Mouse (Mus musculus) kidney, postnatal 0 days (tissue): ENCODE data around the gene Plekhh3. TPM values are rescaled to one million over a fixed set of nuclear protein-coding genes. Genes with fewer than 3 reads are reported as not detected.

Experiments
- ATAC-seq: fragments of 200-750 bp; cut with Nextera tagmentation; replicated peaks from 2 replicates; pipeline ENCODE4 v1.8.0; 2017; ENCODE audit warnings: low read depth, moderate number of reproducible peaks, moderate TSS enrichment, moderate library complexity; ENCODE audit not compliant: low FRiP score
- DNase-seq: peaks from one replicate; pipeline ENCODE4 v3.0.0-alpha.2; 2016; ENCODE audit warnings: low spot score
- H3K27ac ChIP-seq: fragments of 300-500 bp; sonication (generic); 2 replicates; pipeline ENCODE4 v1.5.1; 2014; ENCODE audit warnings: mild to moderate bottlenecking
- H3K27me3 ChIP-seq: fragments of 300-500 bp; sonication (generic); 2 replicates; pipeline ENCODE4 v1.6.1; 2014; ENCODE audit warnings: low read length, mixed read lengths; ENCODE audit not compliant: insufficient read depth
- H3K36me3 ChIP-seq: fragments of 300-500 bp; sonication (generic); 2 replicates; pipeline ENCODE4 v1.6.1; 2014; ENCODE audit warnings: low read length, mixed read lengths; ENCODE audit not compliant: insufficient read depth
- H3K4me1 ChIP-seq: fragments of 300-500 bp; sonication (generic); replicated peaks from 2 replicates; pipeline ENCODE4 v1.6.1; 2014; ENCODE audit warnings: antibody characterized with exemption, low read length, mixed read lengths; ENCODE audit not compliant: insufficient read depth
- H3K4me2 ChIP-seq: fragments of 300-500 bp; sonication (generic); 2 replicates; pipeline ENCODE4 v1.6.1; 2014; ENCODE audit warnings: mild to moderate bottlenecking, low read length, moderate library complexity, mixed read lengths
- H3K4me3 ChIP-seq: fragments of 300-500 bp; sonication (generic); replicated peaks from 2 replicates; pipeline ENCODE4 v1.5.1; 2014; ENCODE audit warnings: low read depth, low read length
- H3K9ac ChIP-seq: fragments of 300-500 bp; sonication (generic); 2 replicates; pipeline ENCODE4 v1.6.1; 2014; ENCODE audit warnings: low read depth, low read length
- H3K9me3 ChIP-seq: fragments of 300-500 bp; sonication (generic); replicated peaks from 2 replicates; pipeline ENCODE4 v1.6.1; 2016; ENCODE audit warnings: low read length, inconsistent platforms, mixed read lengths
- CTCF ChIP-seq: IDR thresholded peaks from 2 replicates; pipeline ENCODE4 v1.5.1; 2016; ENCODE audit warnings: antibody characterized with exemption, low read depth, mild to moderate bottlenecking, moderate library complexity
- WGBS: fragments of 180-500 bp; shearing (Covaris S2); extraction: QIAGEN DNeasy Blood & Tissue Kit; methylation state at CpG from one replicate; pipeline ENCODE4 v1.1.7; 2014; 5-methylcytosine and 5-hydroxymethylcytosine counted together
- polyA plus RNA-seq: library from polyadenylated mRNA; unstranded; fragments of >200 nt; fragmentation: Nextera tagmentation; extraction: Ambion mirVana; gene quantifications from 2 replicates; pipeline ENCODE4 v1.2.1, GENCODE M21; 2015

Gene Plekhh3
- polyA plus RNA-seq, 1 experiment from 2014 or later: 16.6 TPM

DNA sequence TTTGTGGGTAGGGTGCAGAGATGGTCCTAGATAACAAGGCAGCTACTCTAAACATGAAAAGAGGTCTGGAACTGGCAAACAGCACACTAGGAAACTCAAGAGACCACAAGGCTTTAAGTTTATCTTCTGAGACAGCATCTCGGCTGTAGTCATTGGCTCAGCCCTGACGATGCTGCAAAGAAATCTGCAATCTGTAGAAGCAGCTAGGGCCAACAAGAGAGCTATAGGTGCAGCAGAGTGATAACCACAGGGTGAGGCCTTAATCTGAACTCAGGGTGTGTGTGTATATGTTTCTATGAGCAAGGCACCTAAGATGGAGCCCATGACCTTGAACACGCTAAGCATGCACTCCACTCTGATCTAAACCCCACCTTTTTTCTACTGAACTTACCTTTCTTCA, 28.4 kb upstream of the Plekhh3 start:
- no peak for TF ChIP-seq CTCF
- 96% methylated on average over 3 of the region's 3 CpGs for WGBS
- H3K27ac ChIP-seq: no peak overlapping the region
- H3K4me2 ChIP-seq: no peak overlapping the region
- no peaks in the 10 kb centered on the region for H3K9me3 ChIP-seq
- H3K9ac ChIP-seq: no peak overlapping the region
- H3K27me3 ChIP-seq: no peaks in the 10 kb centered on the region
- DNase-seq (no peak), ATAC-seq (no peak)
- H3K4me3 ChIP-seq: no peak overlapping the region
- H3K36me3 ChIP-seq: peaks cover 77% of the 10 kb centered on the region
- no peaks in the 10 kb centered on the region for H3K4me1 ChIP-seq

DNA sequence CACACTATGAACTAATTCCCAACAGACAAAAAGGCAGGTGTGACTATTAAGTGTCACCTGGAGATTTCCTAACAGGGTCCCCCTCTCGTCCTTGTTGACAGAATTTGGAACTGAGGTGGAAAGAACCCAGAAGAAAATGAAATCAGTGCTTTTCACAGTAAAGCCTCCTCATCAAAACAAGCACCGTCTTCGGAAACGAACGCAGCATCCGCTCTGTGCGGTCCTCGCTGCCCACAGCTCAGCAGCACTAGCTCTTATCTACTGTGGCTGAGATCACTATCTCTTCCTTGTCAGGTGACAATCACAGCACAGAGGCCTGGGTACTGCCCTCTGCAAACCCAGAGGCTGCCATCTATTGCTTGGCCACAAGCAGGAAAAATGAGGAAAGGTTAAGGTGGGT, 25.0 kb upstream of the Plekhh3 start:
- Histone ChIP-seq H3K4me3 (no peak overlapping the region), H3K4me2 (no peak overlapping the region), H3K27ac (no peak overlapping the region), H3K9ac (no peak overlapping the region), H3K27me3 (no peaks in the 10 kb centered on the region), H3K36me3 (peaks cover 71% of the 10 kb centered on the region), H3K9me3 (no peaks in the 10 kb centered on the region), H3K4me1 (0 out of 2 replicates have a peak, but pooled peaks cover 4% of the 10 kb centered on the region)
- 88% methylated on average over 8 of the region's 8 CpGs for WGBS
- DNase-seq: no peak
- ATAC-seq: no peak
- no peak for TF ChIP-seq CTCF

- no peak overlapping the region for H3K27ac ChIP-seq
- DNase-seq (no peak), ATAC-seq (no peak)
- H3K4me3 ChIP-seq: no peak overlapping the region
- H3K36me3 ChIP-seq: peaks cover 68% of the 10 kb centered on the region
- no peak overlapping the region for H3K9ac ChIP-seq
- 0 out of 2 replicates have a peak, but pooled peaks cover 11% of the 10 kb centered on the region for H3K4me1 ChIP-seq
- H3K4me2 ChIP-seq: no peak overlapping the region
- H3K27me3 ChIP-seq: no peaks in the 10 kb centered on the region
- WGBS: 84% methylated on average over 8 of the region's 8 CpGs
- H3K9me3 ChIP-seq: no peaks in the 10 kb centered on the region
- TF ChIP-seq CTCF: no peak
Observed at GRCm38 (mm10) chr11:101195571-101195970, 24.4 kb upstream of the Plekhh3 start.

GRCm38 (mm10) chr11:101195101-101195500, 23.9 kb upstream of the Plekhh3 start:
- ATAC-seq (no peak), DNase-seq (no peak)
- WGBS: 64% methylated on average over 1 of the region's 1 CpGs
- Histone ChIP-seq H3K4me2 (no peak overlapping the region), H3K9ac (no peak overlapping the region), H3K4me3 (no peak overlapping the region), H3K27ac (no peak overlapping the region), H3K9me3 (no peaks in the 10 kb centered on the region), H3K27me3 (no peaks in the 10 kb centered on the region), H3K4me1 (0 out of 2 replicates have a peak, but pooled peaks cover 14% of the 10 kb centered on the region), H3K36me3 (peaks cover 63% of the 10 kb centered on the region)
- TF ChIP-seq CTCF: no peak

DNA sequence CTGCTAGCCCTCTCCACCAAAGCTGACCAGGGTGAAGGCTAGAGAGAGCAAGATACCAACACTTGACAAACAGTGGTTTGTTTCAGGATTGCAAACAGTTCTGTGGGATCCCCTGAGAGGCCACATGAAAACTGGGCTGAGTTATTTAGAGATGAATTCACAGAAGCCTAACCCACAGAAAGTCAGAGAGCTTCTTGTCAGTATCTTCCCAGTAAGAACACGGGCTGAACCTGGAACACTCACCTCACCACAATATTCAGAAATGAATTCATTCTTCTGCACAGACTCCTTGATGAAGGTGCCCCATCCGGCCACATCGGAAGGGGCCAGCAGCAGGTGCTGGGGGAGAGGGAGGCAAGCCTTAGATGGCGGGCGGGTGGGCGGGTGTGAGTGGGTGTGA, 23.5 kb upstream of the Plekhh3 start:
- no peak for TF ChIP-seq CTCF
- Histone ChIP-seq H3K36me3 (peaks cover 59% of the 10 kb centered on the region), H3K9me3 (no peaks in the 10 kb centered on the region), H3K4me3 (no peak overlapping the region), H3K4me1 (0 out of 2 replicates have a peak, but pooled peaks cover 14% of the 10 kb centered on the region), H3K9ac (no peak overlapping the region), H3K27ac (no peak overlapping the region), H3K4me2 (no peak overlapping the region), H3K27me3 (no peaks in the 10 kb centered on the region)
- DNase-seq (no peak), ATAC-seq (no peak)
- WGBS: 73% methylated on average over 6 of the region's 6 CpGs

- Histone ChIP-seq H3K9ac (no peak overlapping the region), H3K4me2 (no peak overlapping the region), H3K36me3 (peaks cover 54% of the 10 kb centered on the region), H3K4me1 (0 out of 2 replicates have a peak, but pooled peaks cover 15% of the 10 kb centered on the region), H3K4me3 (no peak overlapping the region), H3K27ac (no peak overlapping the region), H3K9me3 (no peaks in the 10 kb centered on the region), H3K27me3 (no peaks in the 10 kb centered on the region)
- DNase-seq (no peak), ATAC-seq (no peak)
- no peak for TF ChIP-seq CTCF
- WGBS: 69% methylated on average over 5 of the region's 5 CpGs
Observed at GRCm38 (mm10) chr11:101194137-101194536, 23.0 kb upstream of the Plekhh3 start.

GRCm38 (mm10) chr11:101193076-101193475, 21.9 kb upstream of the Plekhh3 start:
- no peak overlapping the region for H3K9ac ChIP-seq
- H3K27me3 ChIP-seq: no peaks in the 10 kb centered on the region
- no peak overlapping the region for H3K4me2 ChIP-seq
- TF ChIP-seq CTCF: no peak
- DNase-seq: no peak
- H3K27ac ChIP-seq: no peak overlapping the region
- H3K4me1 ChIP-seq: 0 out of 2 replicates have a peak, but pooled peaks cover 20% of the 10 kb centered on the region
- no peak for ATAC-seq
- H3K9me3 ChIP-seq: no peaks in the 10 kb centered on the region
- WGBS: 94% methylated on average over 7 of the region's 7 CpGs
- H3K36me3 ChIP-seq: peaks cover 43% of the 10 kb centered on the region
- H3K4me3 ChIP-seq: no peak overlapping the region
